Mouse (Mus musculus): ENCODE results near the gene Cap2.

Gene Cap2

GRCm38 (mm10) chr13:46627841-46628240, 126.2 kb downstream of the Cap2 start:
- no peak for DNase-seq (ENCODE audit: extremely low spot score, low read depth, low spot score)

- DNase-seq (ENCODE audit: extremely low spot score, low read depth, low spot score) = no peak
Measured at GRCm38 (mm10) chr13:46629391-46629790, 127.7 kb downstream of the Cap2 start.

GRCm38 (mm10) chr13:46632796-46633195, 131.1 kb downstream of the Cap2 start:
- no peak for DNase-seq (ENCODE audit: extremely low spot score, low read depth, low spot score)

GRCm38 (mm10) chr13:46633320-46634132, 131.9 kb downstream of the Cap2 start:
- DNase-seq (ENCODE audit: extremely low spot score, low read depth, low spot score) = no peak

- no peak for DNase-seq (ENCODE audit: extremely low spot score, low read depth, low spot score)
Measured at GRCm38 (mm10) chr13:46634133-46634488, 132.5 kb downstream of the Cap2 start.

- DNase-seq (ENCODE audit: extremely low spot score, low read depth, low spot score) = no peak
Measured at GRCm38 (mm10) chr13:46640608-46641468, 139.2 kb downstream of the Cap2 start.

GRCm38 (mm10) chr13:46642318-46642717, 140.7 kb downstream of the Cap2 start:
- no peak for DNase-seq (ENCODE audit: extremely low spot score, low read depth, low spot score)

GRCm38 (mm10) chr13:46644175-46644574, 142.5 kb downstream of the Cap2 start:
- DNase-seq (ENCODE audit: extremely low spot score, low read depth, low spot score) = no peak

GRCm38 (mm10) chr13:46645476-46645875, 143.8 kb downstream of the Cap2 start:
- no peak for DNase-seq (ENCODE audit: extremely low spot score, low read depth, low spot score)

- no peak for DNase-seq (ENCODE audit: extremely low spot score, low read depth, low spot score)
Measured at GRCm38 (mm10) chr13:46651853-46652252, 150.2 kb downstream of the Cap2 start.

- DNase-seq (ENCODE audit: extremely low spot score, low read depth, low spot score) = no peak
Measured at GRCm38 (mm10) chr13:46652671-46653070, 151.0 kb downstream of the Cap2 start.

GRCm38 (mm10) chr13:46653671-46654070, 152.0 kb downstream of the Cap2 start:
- no peak for DNase-seq (ENCODE audit: extremely low spot score, low read depth, low spot score)

- no peak for DNase-seq (ENCODE audit: extremely low spot score, low read depth, low spot score)
Measured at GRCm38 (mm10) chr13:46654566-46654965, 152.9 kb downstream of the Cap2 start.

- DNase-seq (ENCODE audit: extremely low spot score, low read depth, low spot score) = no peak
Measured at GRCm38 (mm10) chr13:46659211-46659610, 157.6 kb downstream of the Cap2 start.

GRCm38 (mm10) chr13:46663461-46663964, 161.9 kb downstream of the Cap2 start:
- no peak for DNase-seq (ENCODE audit: extremely low spot score, low read depth, low spot score)

GRCm38 (mm10) chr13:46669048-46669619, 167.5 kb downstream of the Cap2 start, which contains the start of gene Fam8a1:
Fam8a1 (plus strand) TSS chr13:46669522.
- peak; percentile 49 for DNase-seq (ENCODE audit: extremely low spot score, low read depth, low spot score)

GRCm38 (mm10) chr13:46669620-46670271, 168.1 kb downstream of the Cap2 start:
- DNase-seq (ENCODE audit: extremely low spot score, low read depth, low spot score) = no peak

- DNase-seq (ENCODE audit: extremely low spot score, low read depth, low spot score) = no peak
Measured at GRCm38 (mm10) chr13:46670514-46670913, 168.9 kb downstream of the Cap2 start.

- no peak for DNase-seq (ENCODE audit: extremely low spot score, low read depth, low spot score)
Measured at GRCm38 (mm10) chr13:46674601-46675000, 173.0 kb downstream of the Cap2 start.

- DNase-seq (ENCODE audit: extremely low spot score, low read depth, low spot score) = no peak
Measured at GRCm38 (mm10) chr13:46677721-46678120, 176.1 kb downstream of the Cap2 start.

GRCm38 (mm10) chr13:46682921-46683320, 181.3 kb downstream of the Cap2 start:
- no peak for DNase-seq (ENCODE audit: extremely low spot score, low read depth, low spot score)
